Mouse (Mus musculus) bone marrow, adult 2 months (tissue): ENCODE data around the gene Pts.

Experiments used
- CTCF ChIP-seq: fragments of 200-500 bp; IDR thresholded peaks from 2 replicates; pipeline ENCODE4 v1.5.1; 2011; ENCODE audit warnings: low read length, control low read depth; ENCODE audit not compliant: control insufficient read depth, insufficient read depth
- POLR2A ChIP-seq: fragments of 200-500 bp; IDR thresholded peaks from 2 replicates; pipeline ENCODE4 v1.6.1; 2011; ENCODE audit warnings: low read depth, mild to moderate bottlenecking, control low read depth, low read length, borderline replicate concordance; ENCODE audit not compliant: control insufficient read depth

DNA sequence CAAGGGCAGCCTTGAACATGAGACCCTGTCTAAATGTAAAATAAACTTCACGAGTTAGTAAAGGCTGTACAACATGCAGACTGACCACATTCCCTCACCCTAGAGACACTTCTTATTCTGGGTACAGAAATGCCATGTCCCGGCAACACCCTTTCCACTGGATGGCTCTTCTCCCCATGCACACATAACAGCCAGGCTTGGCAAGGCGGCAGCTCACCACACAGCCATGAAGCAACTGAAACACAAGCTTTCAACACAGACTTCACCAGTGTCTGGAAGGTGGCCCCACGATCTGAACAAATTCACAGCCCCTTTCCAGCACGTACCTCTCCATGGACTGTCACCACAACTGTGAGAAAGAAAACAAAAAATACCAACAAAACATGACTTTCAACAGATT is 3.6 kb downstream of the Pts start:
- TF ChIP-seq POLR2A (no peak), CTCF (no peak)
